Mouse (Mus musculus) heart, postnatal 4 days (tissue): Measurements from ENCODE around the gene Fam120b. TPM values are rescaled to one million over a fixed set of nuclear protein-coding genes. Genes with fewer than 3 reads are reported as not detected.

ENCODE experiments used
- DNase-seq: peaks from one replicate; pipeline ENCODE4 v3.0.0; 2021
- total RNA-seq, 2 experiments: library from RNA; stranded (reverse); gene quantifications; 2 replicates each; pipeline ENCODE4 v1.2.3; 2021

Gene Fam120b
- total RNA-seq, 2 experiments from 2014 or later = 9.2 to 10.5 TPM

DNA sequence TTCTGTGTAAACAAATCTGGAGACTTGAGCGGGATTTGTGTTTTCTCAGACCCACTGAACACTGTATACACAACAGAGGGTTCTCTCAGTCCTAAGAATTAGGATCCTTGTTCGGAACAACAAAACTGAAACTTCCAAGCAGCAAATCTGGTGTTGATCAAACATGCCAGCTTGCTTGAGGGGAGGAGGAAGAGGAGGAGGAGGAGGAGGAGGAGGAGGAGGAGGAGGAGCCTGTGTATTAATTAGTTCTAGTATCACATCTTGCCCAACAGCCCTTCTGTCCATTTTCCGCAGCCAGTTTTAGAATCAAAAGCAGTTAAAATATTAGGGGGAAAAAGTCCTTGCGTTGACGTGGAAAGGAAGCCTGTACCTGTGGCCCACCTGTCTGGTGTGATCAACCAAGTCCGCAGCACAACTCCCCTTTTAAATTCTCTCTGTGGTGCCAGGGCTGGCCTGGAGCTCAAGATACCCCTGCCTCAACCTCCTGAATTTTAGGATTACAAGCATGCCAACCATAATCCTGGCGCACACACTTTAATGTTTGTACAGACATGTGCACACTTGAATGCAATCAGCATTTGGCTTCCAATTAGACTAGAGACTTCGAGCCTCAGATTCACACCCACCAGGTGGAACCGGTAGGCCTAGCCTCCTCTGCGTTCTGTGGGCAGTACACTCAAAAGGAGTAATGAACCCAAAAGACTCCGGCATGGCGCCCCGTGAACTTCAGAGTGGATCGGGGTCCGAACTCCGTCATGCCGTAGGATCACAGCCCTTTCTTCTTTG is 16.1 kb upstream of the Fam120b start:
- DNase-seq = no peak

GRCm38 (mm10) chr17:15380641-15381051 is 15.4 kb upstream of the Fam120b start:
- peak; percentile 36 for DNase-seq

DNA sequence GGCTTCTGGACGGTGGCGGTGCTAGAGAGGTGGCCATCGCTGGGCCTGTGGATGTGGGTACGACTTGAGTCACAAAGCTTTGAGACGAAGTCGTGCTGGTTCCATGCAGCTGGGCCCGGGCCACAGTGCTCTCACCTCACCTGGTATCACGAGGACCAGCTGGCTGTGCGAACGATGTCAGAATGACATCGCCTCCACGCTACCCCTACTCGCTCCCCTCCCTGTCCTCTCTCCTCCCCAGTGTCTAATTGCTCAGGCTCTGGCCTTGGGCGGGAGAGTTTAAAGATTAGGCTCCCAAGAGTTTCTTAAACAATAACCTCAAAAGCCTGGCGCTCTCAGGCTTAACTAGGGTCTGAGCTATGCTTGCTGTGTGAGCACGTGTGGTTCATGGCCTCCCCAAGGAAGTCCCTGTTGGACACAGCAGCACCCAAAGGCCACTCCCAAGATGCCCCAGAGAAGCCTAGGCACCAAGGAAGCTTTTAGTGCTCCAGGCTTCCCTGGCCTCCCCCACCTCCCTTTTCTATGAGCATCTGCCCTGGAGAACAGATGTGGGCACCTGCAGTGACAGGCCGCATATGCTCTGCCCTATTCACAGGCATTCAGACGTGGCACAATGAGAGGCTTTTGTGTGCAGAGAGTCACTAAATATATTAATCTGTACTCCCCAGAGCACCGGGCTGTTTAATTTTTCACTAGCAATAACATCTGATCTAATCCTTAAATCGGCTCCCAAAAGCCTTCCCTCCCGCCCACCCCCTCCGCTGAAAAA is 14.7 kb upstream of the Fam120b start:
- no peak for DNase-seq

- DNase-seq = no peak
These were observed 13.9 kb upstream of the Fam120b start for GRCm38 (mm10) chr17:15381869-15382660.

DNA sequence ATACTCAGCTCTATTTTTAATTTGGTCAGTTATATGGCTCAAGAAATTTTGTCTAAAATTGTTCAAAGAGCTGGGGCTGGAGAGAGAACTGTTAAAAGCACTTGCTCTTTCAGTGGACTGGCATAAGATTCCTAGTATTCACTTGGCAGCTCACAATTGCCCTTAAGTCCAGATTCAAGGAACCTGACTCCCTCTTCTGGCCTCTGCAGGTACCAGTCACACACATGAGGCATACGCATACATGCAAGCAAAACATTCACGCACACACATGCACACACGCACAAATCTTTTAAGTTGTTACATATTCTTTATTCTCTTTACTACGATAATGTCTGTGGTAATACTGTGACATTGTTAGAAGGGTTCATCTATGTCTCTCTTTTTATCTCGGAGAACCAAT is 12.6 kb upstream of the Fam120b start:
- no peak for DNase-seq

DNA sequence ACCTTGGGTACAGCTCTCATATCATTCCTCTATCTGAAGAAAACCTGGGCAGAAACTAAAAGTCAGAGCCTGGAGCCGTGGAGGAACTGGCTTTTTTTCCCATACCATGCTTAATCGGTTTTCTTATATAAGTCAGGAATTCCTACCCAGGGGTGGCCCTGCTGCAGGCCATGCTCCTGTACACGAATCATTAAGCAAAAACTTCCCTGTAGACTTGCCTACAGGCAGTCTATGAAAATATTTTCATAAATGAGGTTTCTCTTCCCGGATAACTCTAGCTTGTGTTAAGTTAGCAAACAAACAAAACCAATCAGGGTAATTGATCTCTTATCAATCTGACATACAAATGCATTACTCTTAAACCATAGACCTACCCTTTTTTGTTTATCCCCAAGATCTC is 7.1 kb upstream of the Fam120b start:
- no peak for DNase-seq

DNA sequence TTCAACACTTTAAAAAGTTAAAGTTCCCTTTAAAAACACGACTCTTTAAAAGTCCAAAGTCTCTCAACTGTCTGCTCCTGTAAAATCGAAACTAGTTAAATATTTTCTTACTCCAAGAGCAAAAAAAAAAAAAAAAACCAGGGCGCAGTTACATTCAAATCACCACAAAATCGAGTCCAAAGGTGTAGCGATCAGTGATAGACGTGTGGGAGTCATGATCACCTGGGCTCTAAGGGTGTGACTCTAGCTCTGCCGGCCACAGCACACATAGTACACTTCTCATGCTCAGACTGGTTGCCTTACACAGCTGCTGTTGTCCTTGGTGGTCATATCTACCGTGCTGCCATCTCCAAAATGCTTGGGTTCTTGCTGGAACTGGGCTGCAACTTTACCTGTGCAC is 6.6 kb upstream of the Fam120b start:
- DNase-seq = no peak

DNA sequence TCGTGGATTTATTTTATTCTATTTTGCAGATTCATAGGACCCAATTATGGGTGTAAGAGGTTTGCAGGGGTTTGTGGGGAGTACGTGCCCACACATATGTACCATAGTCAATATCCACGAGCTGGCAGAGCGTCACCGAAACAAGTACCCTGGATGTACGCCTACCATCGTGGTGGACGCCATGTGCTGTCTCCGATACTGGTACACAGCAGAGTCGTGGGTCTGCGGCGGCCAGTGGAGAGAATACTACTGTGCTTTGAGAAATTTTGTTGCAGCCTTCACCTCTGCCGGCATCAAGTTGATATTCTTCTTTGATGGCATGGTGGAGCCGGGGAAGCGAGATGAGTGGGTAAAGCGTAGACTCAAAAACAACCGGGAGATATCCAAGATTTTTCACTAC is 5.7 kb downstream of the Fam120b start:
- no peak for DNase-seq

DNA sequence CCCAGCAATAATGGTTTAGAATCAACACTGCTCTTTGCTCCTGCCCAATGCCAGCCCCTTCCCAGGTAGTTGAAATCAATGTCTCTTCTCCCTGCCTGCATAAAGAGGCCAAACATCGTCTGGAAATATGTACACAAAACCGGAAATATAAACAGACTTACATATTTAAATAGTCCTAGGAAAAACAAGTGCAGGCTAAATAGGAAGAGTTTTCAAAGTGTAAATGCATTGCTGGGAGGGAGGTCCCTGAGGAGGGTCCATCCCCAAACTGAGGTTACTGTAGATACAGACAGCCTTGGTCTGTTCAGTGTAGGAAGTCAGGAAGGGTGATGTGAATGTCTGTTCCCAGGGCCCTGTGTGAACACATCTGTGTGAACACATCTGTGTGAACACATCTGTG is 10.6 kb downstream of the Fam120b start:
- no peak for DNase-seq

DNA sequence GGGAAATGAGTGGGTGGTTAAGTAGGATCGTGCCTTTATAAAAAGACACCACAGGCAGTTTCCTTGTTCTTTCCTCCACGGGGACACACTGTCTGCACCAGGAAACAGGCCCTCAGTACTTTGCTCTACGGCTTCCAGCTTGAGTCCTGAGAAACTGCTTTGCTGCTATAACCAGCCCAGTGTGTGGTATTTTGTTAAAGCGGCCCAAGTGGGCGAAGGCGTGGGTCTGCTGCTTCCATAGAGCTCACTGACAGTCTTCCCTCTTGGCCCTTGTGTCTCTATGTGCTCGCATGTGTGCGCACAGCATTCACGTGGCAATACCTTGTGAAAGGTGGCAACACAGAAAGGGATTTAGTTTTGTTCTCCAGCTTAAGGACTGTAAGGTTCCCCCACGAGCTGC is 13.3 kb downstream of the Fam120b start:
- DNase-seq = no peak

- no peak for DNase-seq
These were observed 14.9 kb downstream of the Fam120b start for GRCm38 (mm10) chr17:15410861-15411260.

GRCm38 (mm10) chr17:15416596-15417215 is 20.7 kb downstream of the Fam120b start:
- no peak for DNase-seq

- DNase-seq = no peak
These were observed 23.5 kb downstream of the Fam120b start for GRCm38 (mm10) chr17:15419534-15419933.

DNA sequence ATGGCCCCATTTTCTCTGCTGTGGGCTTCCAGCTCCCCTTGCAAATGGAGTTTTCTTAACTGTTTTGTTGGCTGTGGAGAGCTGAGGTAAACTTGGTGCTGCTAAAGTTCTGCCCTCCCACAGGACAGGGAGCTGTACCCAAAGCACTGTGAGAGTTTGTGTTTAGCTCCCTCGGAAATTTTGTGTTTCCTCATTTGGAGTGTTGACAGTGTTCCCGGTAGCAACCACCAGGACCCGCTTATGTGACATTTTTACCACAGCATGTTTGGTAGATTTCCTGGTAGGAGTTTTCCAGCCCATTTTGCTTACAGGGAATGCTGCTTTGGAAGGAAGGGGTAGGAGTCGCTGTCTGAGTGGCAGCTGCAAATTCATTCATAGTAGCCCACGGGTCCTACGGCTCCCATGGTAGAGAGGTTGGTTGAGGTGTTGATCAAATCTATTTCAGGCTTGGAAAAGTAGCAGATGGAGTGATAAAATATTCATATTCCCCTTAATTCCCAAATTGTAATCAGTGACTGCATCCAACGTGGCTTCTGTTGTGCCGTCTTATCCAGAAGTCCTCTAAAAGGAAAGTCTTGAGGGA is 24.1 kb downstream of the Fam120b start:
- no peak for DNase-seq

DNA sequence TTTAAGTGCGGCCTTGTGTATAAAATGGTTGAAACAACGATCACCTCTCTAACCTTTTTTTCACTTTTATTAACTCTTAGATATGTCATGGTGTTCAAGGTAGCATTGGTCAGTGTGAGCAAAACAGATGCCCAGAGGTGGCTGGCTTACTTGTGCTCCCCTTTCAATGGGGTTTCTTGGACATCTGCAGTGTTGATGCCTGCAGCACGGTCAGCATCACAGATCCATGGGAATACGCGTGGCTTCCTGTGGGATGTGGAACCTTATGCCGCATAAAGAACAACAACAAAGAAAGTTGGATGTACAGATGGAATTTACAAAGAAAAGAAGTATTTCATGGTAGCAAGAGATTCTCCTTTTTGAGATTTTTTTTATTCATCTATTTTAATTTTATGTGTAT is 25.4 kb downstream of the Fam120b start:
- DNase-seq = no peak

DNA sequence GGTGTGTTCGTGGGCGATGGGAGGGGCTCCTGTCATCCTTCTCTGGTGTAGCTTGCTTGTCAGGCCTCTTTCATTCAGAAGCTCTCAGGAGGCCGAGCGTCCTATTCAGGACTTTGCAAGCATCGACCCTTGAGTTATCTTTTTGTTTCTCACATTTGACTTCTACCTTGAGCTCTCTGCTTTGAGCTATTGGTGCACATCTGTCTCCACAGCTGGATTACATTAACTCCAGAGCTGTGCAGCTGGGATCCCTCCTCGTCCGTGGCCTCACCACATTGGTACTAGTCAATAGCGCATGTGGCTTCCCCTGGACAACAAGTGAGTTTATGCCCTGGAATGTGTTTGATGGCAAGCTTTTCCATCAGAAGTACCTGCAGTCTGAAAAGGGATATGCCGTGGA is 26.7 kb downstream of the Fam120b start:
- DNase-seq = no peak

DNA sequence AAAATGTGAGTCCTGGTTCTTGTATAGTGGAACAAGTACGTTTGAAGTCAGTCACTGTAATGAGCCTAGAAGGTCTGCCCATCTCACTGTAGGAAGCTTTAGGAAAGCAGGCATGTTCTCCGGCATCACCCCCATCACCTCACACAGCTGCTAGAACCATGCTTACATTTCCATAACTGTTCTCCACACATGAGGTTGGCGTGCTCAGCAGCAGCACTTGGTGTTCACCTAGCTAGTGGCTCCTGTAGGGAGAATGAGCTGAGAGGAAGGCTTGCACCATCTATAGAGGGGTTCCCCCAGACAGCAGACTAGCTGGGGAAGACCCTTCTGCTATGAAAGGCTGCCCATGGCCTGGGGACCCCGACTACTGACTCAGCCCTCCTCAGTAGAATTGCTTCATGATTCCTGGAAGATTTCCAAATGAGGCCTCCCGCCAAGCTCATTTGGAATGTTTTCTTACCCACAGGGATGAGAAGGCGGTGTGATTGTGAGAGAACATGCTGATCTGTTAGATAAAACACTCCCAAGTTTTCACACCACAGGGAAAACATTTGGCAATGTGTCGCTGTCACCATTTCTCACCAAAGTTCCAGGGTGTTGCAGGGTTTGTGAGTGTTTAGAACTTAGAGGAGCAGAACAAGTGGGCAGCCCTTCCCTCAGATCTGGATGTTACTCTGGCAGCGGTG is 27.2 kb downstream of the Fam120b start:
- peak; percentile 11 for DNase-seq

- DNase-seq = no peak
These were observed 29.9 kb downstream of the Fam120b start for GRCm38 (mm10) chr17:15425931-15426330.

DNA sequence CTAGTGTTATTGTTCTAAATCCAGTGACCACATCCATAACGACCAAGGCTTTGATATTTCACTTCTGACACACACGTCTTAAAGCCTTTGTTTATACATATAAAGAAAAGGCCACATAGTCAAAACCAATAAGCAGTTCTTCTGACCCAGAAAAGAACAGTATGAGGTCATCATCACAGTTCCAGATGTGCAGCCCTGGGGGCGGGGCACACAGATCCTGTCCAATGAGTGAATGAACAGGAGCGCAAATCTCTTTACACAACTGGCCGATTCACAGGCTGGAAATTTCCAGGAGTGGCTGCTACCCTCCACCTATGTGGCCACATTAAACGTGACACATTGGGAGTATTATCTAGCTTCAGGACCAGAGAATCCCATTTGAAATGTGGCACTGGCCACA is 33.4 kb downstream of the Fam120b start:
- no peak for DNase-seq

- DNase-seq = peak; percentile 36
These were observed 33.9 kb downstream of the Fam120b start for GRCm38 (mm10) chr17:15429937-15430336.

DNA sequence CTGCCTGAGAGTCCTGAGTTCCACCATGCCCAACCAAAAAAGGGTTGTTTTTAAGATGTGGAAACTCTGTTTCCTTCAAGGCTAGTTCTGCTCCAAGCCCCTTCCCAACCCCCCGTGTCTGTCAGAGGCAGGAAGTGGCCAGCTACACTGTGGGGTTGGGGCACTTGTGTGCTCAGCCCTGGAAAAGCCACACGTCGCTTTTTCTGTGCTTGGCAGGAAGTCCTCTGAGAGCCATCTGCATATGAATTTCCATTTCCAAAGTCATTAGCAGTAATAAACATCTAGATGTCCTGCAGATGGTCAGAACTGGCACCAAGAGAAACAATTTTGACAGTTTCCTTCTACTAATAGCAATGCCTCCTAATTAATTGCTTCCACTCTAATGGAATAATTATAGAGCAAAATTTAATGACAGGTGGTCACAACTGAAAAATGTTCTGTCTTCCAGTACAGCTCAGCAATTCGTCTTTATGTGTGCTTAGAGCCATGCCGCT is 35.1 kb downstream of the Fam120b start:
- no peak for DNase-seq
